Mouse (Mus musculus): ENCODE results near the gene Ank3. TPM values are rescaled to one million over a fixed set of nuclear protein-coding genes. Genes with fewer than 3 reads are reported as not detected.

Ank3 gene
- total RNA-seq, 4 experiments from 2014 or later: 81.4 to 115 (median 89.6) TPM

DNA sequence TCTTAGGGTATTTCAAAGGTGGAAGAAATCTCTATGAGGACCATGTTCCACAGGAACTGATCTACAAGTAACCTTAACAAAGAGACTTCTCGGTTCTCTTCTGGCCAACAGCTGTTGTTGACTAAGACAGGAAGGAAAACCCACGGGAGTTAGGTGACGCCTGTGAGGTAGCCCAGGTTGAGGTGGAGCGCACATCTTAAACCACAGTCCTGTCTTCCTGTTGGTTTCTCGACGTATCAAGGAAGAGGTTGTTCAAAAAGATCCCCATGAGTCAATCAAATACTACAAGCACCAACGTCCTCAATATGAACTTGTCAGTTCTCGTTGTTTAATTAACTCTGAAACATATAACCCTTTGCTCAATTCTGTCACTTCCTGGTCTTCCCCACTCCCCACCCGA is 634.4 kb downstream of the Ank3 start:
- no peak for DNase-seq (ENCODE audit: low spot score in 2 of 2)

DNA sequence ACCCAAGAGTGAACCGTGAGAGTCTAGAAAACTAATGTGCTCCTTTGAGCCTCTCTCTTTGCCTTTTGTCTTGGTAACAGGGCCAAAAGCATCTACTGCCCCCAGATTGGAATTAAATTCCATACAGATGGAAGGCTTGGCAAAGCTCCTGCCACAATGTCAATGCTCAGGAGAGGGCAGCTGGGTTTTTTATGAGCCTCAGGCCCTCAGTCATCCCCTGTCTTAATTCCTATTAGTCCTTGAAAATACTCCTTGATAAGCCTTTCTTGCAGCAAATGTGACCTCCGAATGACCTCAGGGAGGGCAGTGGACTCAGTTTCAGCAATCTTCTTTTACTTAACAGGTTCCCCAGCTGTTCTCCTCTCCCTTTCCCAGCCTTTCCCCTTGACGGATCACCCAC is 635.3 kb downstream of the Ank3 start:
- DNase-seq (ENCODE audit: low spot score in 2 of 2): no peak

DNA sequence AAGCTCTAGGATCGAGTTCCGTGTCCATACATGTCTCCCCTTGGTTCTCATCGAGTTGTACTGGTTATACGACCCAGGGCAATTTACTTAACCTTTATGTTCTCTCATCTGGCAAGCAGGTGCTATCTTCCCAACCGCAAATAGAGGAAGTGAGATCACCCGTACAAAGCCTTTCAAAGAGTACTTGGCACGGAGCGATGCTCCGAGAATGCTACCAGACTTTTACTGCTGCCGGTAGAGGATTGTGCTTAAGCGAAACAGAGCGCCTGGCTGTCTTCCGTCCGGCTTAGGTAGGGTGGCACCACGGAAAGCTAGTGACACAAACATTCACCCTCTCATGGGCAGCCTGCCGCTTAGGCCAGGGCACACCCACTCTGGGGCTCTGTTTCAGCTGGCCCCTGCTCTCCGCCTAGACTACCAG is 641.3 kb downstream of the Ank3 start:
- peak; percentile 33 to 59 for DNase-seq (ENCODE audit: low spot score in 2 of 2)

DNA sequence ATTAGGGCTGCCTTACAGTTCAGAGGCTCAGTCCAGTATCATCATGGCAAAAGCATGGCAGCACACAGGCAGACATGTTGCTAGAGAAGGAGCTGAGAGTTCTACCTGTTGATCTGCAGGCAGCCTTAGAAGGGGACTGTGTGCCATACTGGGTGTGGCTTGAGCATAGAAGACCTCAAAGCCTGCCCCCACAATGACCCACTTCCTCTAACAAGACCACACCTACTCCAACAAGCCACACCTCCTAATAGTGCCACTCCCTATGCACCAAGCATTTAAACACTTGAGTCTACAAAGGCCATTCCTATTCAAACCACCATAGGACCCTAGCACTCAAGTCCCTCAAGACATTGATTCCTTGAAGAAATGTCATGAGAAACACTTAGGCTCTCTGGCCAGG is 643.0 kb downstream of the Ank3 start:
- no peak for DNase-seq (ENCODE audit: low spot score in 2 of 2)

DNA sequence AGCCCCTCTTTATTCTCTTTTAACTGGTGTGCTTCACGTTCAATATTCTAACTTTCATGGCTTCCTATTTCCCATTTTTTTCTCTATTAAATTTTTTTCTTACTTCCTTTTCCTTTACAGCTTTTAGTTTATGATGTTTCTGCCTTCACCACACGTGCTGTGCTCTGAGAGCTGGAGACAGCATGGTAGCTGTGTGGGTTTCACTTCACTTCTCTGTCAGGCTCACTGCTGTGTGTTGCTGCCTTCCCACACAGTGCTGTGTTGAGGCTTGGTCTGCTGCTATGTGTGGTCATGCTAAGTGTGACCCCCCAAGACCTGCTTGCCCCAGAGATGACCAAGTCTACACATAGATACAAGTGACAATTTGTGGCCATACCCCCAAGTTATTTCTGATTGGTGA is 647.1 kb downstream of the Ank3 start:
- DNase-seq (ENCODE audit: low spot score in 2 of 2): no peak

DNA sequence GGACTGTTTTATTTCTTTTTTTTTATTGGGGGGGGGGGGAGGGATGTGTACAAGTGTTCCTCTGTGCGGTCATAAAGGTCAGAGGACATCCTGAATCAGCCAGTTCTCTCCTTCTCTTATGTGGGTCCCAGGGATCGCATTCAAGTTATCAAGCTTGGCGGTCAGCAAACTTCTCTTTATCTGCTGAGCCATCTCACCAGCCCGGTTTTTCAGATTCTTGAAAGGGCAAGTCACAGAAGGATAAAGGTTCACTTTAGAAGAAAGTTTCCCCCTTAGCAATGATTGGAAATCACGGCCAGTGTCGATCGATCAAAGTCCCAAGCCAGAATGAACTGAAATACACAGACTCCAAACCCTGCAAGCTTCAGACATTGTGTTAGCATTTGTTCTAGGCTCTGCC is 651.2 kb downstream of the Ank3 start:
- DNase-seq (ENCODE audit: low spot score in 2 of 2): no peak

DNA sequence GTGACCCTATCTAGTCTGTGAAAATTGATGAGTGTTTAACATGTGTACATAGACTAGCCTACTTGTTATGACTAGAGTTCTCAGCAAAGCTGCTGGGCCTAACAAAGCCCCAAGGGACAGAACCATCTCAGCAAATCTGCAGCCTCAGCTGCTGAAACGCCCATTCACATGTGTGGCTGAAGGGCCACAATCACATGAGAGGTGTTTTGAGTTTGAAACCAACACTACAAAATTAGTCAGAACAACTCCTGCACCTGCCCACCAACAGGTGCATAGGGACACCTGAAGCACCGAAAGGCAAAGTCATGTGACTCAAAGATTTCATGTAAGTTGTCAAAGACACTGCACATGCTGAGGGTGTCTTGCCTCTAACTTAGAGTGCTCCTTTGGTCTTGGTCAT is 656.7 kb downstream of the Ank3 start:
- no peak for DNase-seq (ENCODE audit: low spot score in 2 of 2)

DNA sequence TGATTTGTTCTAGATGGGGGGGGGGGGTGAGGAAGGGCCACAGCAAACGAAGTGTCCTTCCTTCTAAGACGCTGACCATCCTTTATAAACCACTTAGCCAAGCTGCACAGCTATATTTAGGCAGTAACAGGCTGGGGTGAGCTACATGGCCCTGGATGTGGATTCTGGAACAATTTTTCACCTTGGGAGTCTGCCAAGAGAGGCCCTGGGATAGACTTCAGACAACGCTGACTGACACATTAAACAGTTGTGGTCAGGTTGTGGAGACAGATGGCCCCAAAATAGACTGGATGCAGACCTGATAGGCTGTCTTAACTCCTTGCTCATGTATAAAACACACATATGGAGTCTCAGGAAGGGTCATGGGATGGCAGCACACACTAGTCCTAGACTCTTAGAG is 658.5 kb downstream of the Ank3 start:
- DNase-seq (ENCODE audit: low spot score in 2 of 2): peak; percentile 57 to 60

DNA sequence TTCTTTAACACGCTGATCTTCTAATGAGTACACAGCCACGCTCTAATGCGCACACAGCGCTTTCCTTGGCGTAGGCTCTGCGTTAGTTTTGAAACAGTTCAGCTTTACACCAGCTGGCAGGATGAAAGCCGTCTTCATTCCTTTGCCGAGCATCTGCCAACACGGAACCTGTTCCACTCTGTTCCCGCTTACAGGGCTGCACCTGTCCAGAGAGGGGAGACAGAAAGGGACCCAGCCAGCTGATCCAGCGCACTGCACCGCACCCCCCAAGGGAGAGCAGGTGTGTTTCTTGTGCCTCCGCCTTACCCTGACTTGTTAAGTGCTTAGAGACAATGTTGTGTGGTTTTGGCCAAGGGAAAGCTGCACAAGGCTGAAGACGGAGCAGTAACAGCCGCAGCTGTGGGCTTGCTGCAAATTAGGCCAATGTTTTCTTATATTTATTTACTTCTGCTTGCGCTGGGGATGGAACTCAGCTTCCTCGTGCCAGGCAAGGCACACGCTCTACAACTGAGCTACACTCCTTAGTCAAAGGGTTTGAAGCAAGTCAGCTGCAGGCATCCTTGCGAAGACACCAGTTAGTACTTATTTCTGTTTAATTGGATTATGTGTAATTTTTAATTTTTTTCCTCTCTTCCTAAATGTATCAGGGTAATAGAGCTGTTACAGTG is 661.6 kb downstream of the Ank3 start:
- DNase-seq (ENCODE audit: low spot score in 2 of 2): peak; percentile 60 to 71

DNA sequence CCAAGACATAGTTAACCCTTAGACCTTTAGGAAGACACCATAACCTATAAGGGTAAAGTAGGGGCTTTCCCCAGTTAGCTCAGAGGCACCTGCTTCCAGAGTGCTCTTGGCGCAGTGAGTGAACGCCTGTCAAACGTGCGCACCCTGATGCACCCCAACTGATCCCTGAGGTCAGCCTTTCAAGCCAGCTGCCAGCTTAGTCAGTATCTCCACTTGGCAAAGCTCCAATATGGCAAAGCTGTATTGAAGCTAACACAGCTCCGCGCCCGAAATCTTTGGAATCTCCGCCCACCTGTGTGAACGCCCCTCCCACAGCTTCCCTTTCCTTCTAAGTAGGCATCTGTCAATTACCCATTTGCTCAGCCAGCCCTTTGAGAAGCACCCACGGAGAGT is 662.1 kb downstream of the Ank3 start:
- DNase-seq (ENCODE audit: low spot score in 2 of 2): peak in 1 of 2 experiments; percentile 13

DNA sequence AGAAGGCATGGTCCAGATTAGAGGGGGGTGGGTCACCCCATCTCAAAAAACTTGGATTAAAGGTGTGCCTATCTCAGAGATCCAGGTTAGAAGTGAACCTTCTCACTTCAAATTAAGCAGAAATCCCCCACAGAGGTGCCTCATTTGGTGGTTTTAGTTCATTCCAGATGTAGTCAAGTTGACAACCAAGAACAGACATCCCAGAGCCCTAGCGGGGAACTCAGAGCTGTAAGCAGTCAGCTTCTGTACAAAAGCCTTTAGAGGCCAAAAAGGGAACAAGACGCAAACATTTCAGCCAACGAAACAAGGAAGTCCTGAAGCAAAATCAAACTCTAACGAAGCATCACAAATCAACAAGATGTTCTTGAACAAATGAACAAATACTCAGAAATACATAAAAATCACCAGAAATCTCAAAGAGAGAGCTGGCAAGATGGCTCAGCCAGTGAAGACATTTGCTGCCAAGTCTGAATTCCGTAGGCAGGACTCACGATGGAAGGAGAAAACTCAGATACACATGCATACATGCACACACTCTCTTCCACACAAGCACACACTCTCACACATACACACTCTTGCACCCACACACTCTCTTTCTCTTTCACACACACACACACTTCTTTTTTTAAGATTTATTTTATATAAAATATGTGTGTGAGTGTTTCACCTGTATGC is 665.4 kb downstream of the Ank3 start:
- no peak for DNase-seq (ENCODE audit: low spot score in 2 of 2)

DNA sequence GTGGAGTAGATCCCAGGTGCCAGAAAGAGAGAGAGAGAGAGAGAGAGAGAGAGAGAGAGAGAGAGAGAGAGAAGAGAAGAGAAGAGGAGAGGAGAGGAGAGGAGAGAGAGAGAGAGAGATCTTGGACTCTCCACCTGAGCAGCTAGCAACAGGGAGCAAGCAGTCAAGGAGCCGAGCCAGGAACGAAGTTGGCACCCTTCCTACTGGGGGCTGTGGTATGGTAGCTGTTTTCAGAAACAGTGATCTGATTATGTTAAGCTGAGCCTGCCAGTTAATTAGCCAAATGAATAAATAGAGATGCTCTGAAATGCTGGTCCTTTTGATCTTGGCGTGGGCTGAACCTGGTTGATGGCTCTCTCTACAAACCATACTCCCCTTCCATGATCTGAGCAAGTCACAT is 666.6 kb downstream of the Ank3 start:
- DNase-seq (ENCODE audit: low spot score in 2 of 2): no peak

DNA sequence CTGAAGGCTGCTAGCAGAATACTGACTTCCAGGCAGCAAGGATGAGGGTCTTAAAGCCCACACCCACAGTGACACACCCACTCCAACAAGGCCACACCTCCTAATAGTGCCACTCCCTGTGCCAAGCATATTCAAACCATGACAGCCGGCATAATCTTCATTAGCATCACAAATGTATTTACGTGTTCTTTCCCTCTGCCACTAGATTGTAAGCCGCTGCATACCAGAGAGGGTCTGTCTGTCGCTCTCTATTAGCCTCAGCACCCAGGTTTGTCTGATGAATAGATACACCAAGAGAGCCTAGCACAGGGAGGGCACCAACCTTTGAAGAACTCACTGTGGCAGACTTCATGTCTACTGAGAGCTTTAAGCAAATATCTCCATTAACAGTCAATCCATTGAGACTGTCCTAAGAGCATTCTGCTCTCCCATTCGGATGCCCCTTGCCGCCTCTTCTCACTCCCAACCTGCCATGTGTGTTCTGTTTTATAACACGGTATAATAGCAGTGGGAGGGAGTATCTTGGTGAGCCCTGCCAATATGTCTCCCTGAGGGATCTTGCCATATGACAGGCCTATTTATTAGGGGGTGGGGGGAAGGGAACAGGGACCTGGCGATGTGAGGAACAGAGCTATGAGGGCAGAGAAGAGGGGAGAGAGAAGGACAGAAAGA is 668.1 kb downstream of the Ank3 start:
- DNase-seq (ENCODE audit: low spot score in 2 of 2): no peak

DNA sequence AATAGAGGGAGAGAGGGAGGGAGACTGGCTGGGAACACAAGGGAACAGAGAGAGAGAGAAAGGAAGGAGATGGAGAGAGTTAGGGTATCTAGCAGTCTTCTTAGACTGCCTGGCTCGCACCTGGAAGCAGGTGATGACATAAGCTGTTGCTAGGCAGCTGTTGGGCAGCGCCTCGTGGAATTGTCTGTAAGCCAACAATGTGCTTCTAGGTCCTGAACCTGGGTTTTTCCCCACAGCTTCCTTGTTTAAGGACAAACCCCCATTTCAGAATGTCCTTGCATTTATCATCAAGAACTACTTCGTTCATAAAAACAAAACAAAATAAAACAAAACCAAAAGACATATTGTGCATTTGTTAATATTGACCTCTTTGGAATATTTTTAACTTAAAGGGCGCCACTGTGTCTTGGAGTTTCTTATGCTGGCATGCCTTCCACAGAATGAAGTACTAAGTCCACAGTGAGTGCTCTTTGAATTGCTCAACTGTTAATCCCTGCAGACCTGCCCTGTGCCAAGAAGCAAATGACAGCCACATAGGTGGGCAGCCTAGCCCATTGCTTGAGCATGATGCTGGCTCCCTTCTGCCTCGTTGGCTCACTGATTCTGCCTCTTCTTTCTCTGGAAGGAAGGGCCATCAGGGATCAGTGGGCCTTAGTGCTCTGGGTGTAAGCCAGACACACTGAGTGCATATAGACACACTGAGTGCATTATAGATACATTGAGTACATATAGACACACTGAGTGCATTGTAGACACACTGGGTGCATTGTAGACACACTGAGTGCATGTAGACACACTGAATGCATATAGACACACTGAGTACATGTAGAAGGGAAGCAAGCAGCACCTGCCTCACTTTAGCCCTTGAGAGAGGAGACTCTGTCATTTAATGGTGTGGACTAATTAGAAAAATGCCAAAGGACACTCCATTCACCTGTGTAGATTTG is 668.9 kb downstream of the Ank3 start:
- no peak for DNase-seq (ENCODE audit: low spot score in 2 of 2)

DNA sequence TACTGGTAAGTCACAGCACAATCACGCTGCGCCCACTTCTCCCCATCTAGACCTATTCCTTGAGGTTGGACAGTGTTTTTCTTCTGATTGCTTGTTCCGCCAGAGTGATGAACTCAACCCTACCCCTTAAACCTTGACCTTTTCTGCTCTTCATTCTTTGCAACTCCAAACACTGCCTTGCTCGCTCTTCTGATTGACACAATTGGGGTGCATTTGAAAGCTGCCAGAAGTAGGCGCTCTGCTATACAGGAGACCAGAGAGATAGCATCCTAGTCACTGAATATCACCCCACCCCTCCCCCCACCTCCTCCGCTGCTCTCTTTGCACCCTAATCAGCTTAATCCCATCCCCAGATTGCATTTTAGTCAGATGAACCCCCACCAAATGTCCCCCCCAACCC is 670.7 kb downstream of the Ank3 start:
- no peak for DNase-seq (ENCODE audit: low spot score in 2 of 2)

DNA sequence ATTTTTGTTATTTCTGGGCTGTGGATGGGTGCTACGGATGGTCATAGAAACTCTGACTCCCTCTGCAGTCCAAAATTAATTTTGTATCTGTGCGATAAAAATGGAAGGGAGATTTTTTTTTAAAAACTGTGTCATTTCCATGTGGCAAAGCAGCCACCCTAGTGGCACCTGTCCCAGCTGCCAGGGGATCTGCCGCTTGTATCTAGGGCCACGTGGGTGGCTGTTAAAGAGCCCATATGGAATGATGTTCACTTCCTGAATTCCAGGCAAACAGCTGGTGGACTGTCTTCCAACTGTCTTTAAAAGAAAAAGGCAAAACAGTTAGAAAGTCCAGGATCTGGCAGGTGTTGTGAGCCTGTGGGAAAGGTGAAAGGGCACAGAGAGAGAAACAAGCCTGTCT is 672.8 kb downstream of the Ank3 start:
- DNase-seq (ENCODE audit: low spot score in 2 of 2): no peak

Other genes with a start within 250 kb of the Ank3 start
- gene Rhobtb1, start 247.3 kb upstream of the Ank3 start, total RNA-seq (2022): 10 to 100 TPM; 31.0 to 48.5 (median 41.2) TPM
- gene A930033H14Rik, start 185.7 kb upstream of the Ank3 start, total RNA-seq (2022): 1 to 10 TPM; 5.0 to 6.5 (median 5.7) TPM
- not detected for gene Cdk1, start 45.8 kb upstream of the Ank3 start, total RNA-seq (2022)